Mouse (Mus musculus) spleen, adult 12 weeks (tissue): ENCODE measurements around the gene Nedd4.

ENCODE experiments used
- DNase-seq: peaks from one replicate; pipeline ENCODE4 v3.0.0; 2022; ENCODE audit warnings: low spot score

Nedd4 gene

DNA sequence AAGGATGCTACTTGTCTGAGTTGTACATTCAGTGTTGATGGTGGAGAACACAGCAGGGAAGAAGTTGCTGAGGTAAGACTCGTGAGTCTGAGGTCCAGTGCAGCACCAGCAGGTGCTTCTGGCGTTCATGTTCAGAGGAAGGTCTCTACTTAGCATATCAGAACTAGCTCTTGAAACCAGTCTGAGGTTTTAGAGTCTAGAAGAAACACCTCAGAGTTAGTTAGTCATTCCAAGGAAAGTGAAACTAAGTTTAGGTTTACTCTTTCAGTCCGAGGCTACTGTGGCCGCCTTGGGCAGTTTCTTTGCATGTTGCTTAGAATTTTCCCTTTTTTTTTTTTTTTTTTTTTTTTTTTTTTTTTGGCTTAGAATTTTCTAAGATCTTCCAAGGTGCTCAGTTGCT, 16.6 kb downstream of the Nedd4 start:
- DNase-seq: no peak

DNA sequence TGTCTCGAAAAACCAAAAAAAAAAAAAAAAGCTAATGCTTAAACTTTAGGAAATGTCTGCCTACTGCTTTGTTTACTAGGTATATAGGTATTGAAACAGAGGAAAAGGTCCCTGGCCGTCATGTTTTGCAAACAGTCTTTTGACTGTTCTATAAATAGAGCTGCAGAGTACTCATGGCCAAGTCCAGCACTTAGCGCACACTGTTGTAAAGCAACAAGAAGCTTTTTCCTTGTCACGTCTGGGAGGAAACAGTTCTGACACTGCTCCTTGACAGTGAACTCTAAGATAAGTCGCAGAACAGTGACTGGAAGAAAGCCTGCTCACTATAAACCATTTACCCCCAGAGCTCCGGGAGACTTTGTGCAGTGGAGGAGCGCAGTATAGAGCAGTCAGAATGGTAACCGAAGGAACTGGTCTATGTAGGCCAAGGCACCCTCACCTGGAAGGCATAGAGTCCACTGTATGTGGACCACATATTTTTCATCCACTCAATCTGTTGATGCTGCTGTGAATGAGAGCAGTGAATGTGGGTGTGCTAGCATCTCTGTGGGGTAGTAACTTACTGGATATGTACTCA, 19.6 kb downstream of the Nedd4 start:
- DNase-seq: no peak

DNA sequence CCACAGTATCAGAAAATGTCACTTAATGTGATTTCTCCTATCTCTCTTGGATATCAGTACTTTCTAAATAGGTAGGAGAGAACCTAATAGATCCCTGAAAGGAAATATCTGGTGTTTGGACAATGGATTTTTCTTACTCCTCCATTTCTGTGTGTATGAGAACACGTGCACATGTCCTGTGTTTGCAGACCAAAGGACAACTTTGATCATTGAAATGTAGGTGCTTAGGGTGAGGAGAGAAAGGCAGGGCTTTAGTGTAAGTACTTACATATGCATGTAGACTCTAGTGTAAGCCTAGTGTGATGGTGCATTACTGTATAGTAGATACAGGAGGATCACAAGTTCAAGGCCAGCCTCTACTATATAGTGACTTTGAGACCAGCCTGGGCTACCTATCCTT, 21.1 kb downstream of the Nedd4 start:
- no peak for DNase-seq

DNA sequence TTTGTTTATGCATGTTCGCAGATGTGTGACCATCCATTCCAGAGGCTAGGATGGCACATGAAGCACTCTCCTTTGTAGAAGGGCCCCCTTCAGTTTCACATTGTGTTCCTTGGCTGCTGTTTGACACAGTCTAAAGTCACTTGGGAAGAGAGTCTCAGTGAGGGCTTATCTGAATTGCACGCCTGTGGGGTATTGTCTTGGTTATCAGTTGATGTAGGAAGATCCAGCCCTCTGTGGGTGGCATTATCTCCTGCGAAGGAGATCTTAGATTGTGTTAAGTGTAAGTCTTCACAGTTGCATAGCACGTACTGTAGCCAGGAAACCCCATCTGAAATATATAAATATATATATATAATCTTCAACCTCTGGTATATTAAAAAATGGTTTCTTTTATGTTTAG, 23.1 kb downstream of the Nedd4 start:
- DNase-seq: no peak

GRCm38 (mm10) chr9:72686506-72686905, 24.4 kb downstream of the Nedd4 start:
- no peak for DNase-seq

- no peak for DNase-seq
These were observed 27.4 kb downstream of the Nedd4 start for GRCm38 (mm10) chr9:72689522-72689921.

GRCm38 (mm10) chr9:72690811-72691210, 28.7 kb downstream of the Nedd4 start:
- DNase-seq: no peak

DNA sequence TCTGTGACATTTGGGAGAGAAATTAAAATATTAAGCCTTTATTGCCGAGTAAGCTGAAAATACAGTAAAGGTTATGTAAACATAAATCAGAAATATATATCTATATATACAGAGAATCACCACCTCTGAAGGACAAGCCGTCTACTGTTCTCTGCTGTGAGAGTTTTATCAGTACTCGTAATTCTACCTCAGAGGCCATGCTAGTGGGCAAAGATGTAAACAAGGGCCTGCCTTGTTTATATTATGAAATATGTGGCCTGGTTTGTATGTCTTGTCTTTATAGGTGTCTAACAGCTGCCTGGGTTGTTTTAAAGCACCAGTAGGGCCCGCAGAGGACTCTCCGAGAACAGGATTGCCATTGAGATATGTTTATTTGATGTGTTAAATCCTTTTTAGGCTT, 29.8 kb downstream of the Nedd4 start:
- DNase-seq: no peak

GRCm38 (mm10) chr9:72693081-72693696, 31.0 kb downstream of the Nedd4 start:
- no peak for DNase-seq

DNA sequence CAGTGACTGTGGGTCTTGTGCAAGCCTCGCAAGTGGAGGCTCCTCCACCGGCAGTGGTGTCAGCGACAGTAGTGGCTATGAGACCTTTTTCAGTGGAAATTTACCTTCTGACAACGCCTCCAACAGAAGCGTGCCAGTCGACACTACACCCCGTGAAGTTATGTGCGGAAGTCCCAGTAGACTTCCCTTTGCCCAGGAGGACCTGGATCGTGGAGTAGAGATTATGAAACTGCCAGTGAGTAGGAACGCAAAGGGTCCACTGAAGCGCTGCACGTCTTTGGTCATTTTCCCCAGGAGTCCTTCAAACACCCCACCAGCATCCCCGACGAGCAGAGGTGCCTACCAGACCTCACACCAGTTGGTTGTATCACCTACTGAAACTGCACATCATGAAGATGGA, 31.7 kb downstream of the Nedd4 start:
- no peak for DNase-seq

- no peak for DNase-seq
These were observed 34.4 kb downstream of the Nedd4 start for GRCm38 (mm10) chr9:72696508-72696907.

GRCm38 (mm10) chr9:72697779-72698178, 35.6 kb downstream of the Nedd4 start:
- DNase-seq: no peak

DNA sequence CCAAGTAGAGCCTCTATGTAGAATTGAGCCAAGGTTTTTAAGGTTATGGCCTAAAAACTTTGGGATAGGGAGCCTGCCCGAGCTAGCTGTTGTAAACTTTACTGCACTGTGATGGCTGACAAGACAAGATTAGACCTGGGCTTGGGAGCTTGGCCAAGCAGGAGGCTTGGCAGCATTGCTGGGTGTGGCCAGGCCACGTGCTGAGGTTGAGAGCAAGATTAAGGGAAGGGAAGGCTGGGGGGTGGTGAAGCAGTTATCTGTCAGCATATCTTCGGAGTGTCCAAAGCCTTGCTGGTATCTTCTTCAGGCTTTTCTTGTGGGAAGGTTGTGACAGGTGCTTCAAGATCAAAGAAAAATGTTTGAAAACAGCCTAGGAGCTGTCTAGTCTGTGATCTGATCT, 37.6 kb downstream of the Nedd4 start:
- DNase-seq: peak; percentile 43

GRCm38 (mm10) chr9:72701441-72701840, 39.3 kb downstream of the Nedd4 start:
- DNase-seq: no peak

- no peak for DNase-seq
These were observed 39.9 kb downstream of the Nedd4 start for GRCm38 (mm10) chr9:72702075-72702474.

DNA sequence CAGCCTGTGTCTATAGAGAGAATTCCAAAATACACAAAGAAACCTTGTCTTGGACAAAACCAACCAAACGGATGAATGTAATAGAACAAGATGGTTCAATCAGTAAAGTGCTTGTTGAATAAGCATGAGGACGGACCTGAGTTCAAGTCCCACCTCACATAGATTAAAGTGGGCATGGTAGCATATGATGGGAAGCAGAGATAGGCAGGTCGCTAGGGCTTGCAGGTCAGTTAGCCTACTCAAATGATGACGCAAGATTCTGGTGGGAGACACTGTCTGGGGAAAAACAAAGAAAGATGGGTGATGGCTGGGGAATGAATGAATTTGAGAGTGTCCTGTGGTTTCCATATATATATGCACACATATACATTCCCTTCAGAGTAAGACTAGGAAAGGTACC, 41.0 kb downstream of the Nedd4 start:
- DNase-seq: no peak

GRCm38 (mm10) chr9:72703754-72704153, 41.6 kb downstream of the Nedd4 start:
- no peak for DNase-seq

DNA sequence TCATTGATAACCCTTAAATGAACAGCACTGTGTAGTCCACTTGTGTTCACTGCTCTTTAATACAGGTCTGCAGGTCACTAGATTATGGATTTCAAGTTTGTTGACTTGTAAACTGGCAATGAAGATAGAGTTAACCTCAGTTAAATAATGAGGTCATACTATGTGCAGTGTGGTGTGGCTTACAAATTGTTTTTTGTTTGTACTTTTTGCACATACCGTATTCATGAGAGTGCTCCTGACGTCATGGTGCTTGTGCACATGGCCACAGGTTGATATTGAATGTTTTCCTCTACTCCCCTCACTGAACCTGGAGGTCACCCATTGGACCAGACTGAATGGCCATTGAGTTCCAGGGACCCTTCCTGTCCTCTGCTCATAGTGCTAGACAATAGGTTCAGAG, 43.1 kb downstream of the Nedd4 start:
- DNase-seq: no peak

DNA sequence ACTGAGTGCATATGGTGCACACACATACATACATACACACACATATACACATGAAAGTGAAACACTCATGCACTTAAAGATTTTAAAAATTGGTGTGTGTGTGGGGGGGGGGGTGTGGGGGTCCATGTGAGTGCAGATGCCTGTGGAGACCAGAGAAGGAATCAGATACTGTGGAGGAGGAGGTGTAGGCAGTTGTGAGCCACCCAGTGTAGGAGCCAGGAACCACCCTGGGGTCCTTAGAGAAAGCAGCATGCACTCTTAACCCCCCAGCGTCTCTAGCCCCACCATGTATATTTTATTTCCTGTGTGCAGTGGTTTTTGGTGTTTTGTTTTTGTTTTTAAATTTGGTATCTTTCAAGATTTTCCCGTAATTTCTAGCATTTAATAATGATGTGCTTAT, 45.9 kb downstream of the Nedd4 start:
- no peak for DNase-seq

GRCm38 (mm10) chr9:72708690-72709089, 46.5 kb downstream of the Nedd4 start:
- DNase-seq: no peak

- DNase-seq: no peak
These were observed 47.9 kb downstream of the Nedd4 start for GRCm38 (mm10) chr9:72710060-72710459.

- no peak for DNase-seq
These were observed 52.8 kb downstream of the Nedd4 start for GRCm38 (mm10) chr9:72714945-72715344.

GRCm38 (mm10) chr9:72716200-72716599, 54.1 kb downstream of the Nedd4 start:
- no peak for DNase-seq

- no peak for DNase-seq
These were observed 57.0 kb downstream of the Nedd4 start for GRCm38 (mm10) chr9:72719143-72719542.
